Mouse (Mus musculus) thymus, adult 2 months (tissue): ENCODE measurements around the gene Trim26. TPM values are rescaled to one million over a fixed set of nuclear protein-coding genes. Genes with fewer than 3 reads are reported as not detected.

Experiments
- DNase-seq: peaks from one replicate; pipeline ENCODE4 v3.0.0; 2021
- H3K27ac ChIP-seq: fragments of 200-500 bp; 2 replicates; pipeline ENCODE4 v1.5.1; 2012; ENCODE audit warnings: low read length, control low read depth; ENCODE audit not compliant: control insufficient read depth, insufficient read depth
- H3K27me3 ChIP-seq: fragments of 200-500 bp; 2 replicates; pipeline ENCODE4 v1.6.1; 2012; ENCODE audit warnings: mild to moderate bottlenecking, low read length, moderate library complexity, mixed read lengths; ENCODE audit not compliant: control insufficient read depth, insufficient read depth
- H3K36me3 ChIP-seq: fragments of 200-500 bp; 2 replicates; pipeline ENCODE4 v1.6.1; 2012; ENCODE audit warnings: mild to moderate bottlenecking, low read length, moderate library complexity; ENCODE audit not compliant: control insufficient read depth, insufficient read depth
- H3K4me1 ChIP-seq: fragments of 200-500 bp; replicated peaks from 2 replicates; pipeline ENCODE4 v1.6.1; 2012; ENCODE audit warnings: low read length; ENCODE audit not compliant: control insufficient read depth, insufficient read depth
- H3K4me3 ChIP-seq: fragments of 200-500 bp; 2 replicates; pipeline ENCODE4 v1.5.1; 2012; ENCODE audit warnings: mild to moderate bottlenecking, low read length, control low read depth, moderate library complexity; ENCODE audit not compliant: control insufficient read depth, insufficient read depth
- CTCF ChIP-seq: fragments of 200-500 bp; IDR thresholded peaks from 2 replicates; pipeline ENCODE4 v1.5.1; 2012; ENCODE audit warnings: mild to moderate bottlenecking, control low read depth, low read length, moderate library complexity, borderline replicate concordance; ENCODE audit not compliant: control insufficient read depth, poor library complexity, insufficient read depth; ENCODE audit errors: extremely low read depth
- POLR2A ChIP-seq: fragments of 200-500 bp; IDR thresholded peaks from 2 replicates; pipeline ENCODE4 v1.6.1; 2012; ENCODE audit warnings: mild to moderate bottlenecking, low read length, control low read depth, moderate library complexity; ENCODE audit not compliant: control insufficient read depth, poor library complexity, insufficient read depth; ENCODE audit errors: extremely low read depth
- WGBS: fragments of 180-500 bp; shearing (Covaris S2); methylation state at CpG from one replicate; pipeline ENCODE4 v1.1.7; 2018; 5-methylcytosine and 5-hydroxymethylcytosine counted together
- polyA plus RNA-seq: library from polyadenylated mRNA; depleted of rRNA; stranded (reverse); fragments of >200 nt; gene quantifications from 2 replicates; pipeline ENCODE4 v1.2.3, GENCODE M21; 2012

Gene Trim26
- polyA plus RNA-seq, 1 experiment: 39.9 TPM

DNA sequence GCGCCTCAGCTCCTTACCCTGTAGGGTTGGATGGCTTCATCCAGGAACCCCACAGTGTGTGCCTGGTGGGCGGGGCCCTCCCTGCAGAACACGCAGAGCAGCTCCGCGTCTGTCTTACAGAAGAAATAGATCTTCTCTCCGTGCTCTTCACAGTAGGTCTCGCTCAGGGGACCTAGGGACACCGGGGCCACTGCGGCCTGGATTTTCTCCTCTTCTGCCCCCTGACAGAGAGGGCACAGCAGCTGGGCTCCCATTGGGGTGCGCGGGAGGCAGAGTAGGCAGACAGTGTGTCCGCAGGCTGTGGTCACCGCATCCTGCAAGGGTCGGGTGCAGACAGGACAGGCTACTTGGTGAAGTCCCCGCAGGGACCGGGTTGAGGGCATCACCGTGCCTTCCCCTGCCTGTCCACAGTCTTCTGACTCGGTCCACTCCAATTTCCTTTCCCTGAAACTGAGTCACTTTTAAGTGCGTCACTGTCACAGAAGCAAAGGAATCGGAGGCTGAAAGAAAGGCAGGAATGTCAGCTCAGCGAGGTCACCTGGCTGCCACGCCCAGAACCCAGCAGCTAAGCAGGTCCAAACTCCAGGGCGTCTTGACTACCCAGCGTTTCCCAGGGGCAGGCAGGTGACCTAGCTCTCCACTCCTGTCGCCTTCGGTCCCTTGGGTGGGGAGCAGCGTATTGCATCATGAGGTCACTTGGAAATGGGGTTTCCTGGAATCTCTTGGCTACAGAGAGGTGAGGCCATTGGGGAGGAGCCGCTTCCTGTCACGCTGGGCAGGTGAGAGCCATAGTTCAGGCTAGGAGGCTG is 30.0 kb downstream of the Trim26 start, which contains the start of gene Trim15:
Gene Trim15 (minus strand): TSS at position 492 of the 809 bp plus-strand sequence.
- DNase-seq: no peak
- no peak within 1 kb of the TSS for H3K4me3 ChIP-seq
- H3K27ac ChIP-seq: no peak within 1 kb of the TSS

GRCm38 (mm10) chr17:36868836-36869235 is 31.9 kb downstream of the Trim26 start:
- 91% methylated on average over 2 of the region's 2 CpGs for WGBS
- TF ChIP-seq CTCF (no peak), POLR2A (no peak)
- Histone ChIP-seq H3K4me1 (no peaks in the 10 kb centered on the region), H3K4me3 (no peak overlapping the region), H3K36me3 (no peaks in the 10 kb centered on the region), H3K27ac (no peak overlapping the region), H3K27me3 (peaks cover 10% of the 10 kb centered on the region; the same call in 1 of the 2 replicates)
- DNase-seq: no peak

More for the DNA sequence above, 30.0 kb downstream of the Trim26 start, which contains the start of gene Trim15:
- Histone ChIP-seq H3K36me3 (no peaks in the 10 kb centered on the region), H3K27me3 (peaks cover 10% of the 10 kb centered on the region; the same call in 1 of the 2 replicates), H3K4me1 (no peaks in the 10 kb centered on the region)
- TF ChIP-seq CTCF: no peak
- TF ChIP-seq POLR2A: no peak
- 21% methylated on average over 29 of the region's 29 CpGs for WGBS

DNA sequence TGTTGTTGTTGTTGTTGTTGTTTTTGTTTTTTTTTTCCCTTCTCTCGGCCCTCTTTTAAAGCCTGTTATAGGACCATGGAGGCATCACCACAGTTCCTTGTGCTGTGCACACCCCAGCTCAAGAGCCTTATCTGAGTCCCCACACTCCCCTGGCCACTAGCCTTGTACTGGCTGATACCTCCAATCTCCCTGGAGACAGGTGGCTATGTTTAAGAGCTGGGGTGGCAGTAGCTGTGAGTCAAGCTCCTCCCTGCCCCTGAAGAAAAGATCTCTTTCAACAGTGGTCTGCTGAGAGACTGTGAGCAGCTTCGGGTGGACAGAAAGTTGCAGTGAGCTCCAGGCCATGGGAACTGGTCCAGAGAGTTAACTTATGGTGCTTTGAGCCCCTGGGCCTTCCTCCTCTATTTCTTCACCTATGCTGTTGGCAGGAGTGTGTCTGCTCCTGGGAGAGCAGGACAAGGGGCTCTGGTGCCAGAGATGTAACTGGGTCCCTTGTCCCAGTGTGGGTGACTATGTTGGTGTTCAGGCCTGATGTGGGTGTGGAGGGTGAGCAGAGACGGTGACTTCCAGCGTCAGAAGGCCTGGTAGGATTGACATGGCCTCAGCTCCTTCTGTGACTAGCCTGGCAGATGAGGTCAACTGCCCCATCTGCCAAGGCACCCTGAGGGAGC is 32.5 kb downstream of the Trim26 start, which contains the start of gene Trim10:
Gene Trim10 (plus strand): TSS at position 291 of the 671 bp plus-strand sequence.
- Histone ChIP-seq H3K4me1 (no peaks in the 10 kb centered on the region), H3K36me3 (no peaks in the 10 kb centered on the region), H3K27me3 (peaks cover 10% of the 10 kb centered on the region; the same call in 1 of the 2 replicates), H3K4me3 (no peak within 1 kb of the TSS), H3K27ac (no peak within 1 kb of the TSS)
- TF ChIP-seq CTCF (no peak), POLR2A (no peak)
- WGBS: 90% methylated on average over 4 of the region's 4 CpGs
- DNase-seq: no peak

DNA sequence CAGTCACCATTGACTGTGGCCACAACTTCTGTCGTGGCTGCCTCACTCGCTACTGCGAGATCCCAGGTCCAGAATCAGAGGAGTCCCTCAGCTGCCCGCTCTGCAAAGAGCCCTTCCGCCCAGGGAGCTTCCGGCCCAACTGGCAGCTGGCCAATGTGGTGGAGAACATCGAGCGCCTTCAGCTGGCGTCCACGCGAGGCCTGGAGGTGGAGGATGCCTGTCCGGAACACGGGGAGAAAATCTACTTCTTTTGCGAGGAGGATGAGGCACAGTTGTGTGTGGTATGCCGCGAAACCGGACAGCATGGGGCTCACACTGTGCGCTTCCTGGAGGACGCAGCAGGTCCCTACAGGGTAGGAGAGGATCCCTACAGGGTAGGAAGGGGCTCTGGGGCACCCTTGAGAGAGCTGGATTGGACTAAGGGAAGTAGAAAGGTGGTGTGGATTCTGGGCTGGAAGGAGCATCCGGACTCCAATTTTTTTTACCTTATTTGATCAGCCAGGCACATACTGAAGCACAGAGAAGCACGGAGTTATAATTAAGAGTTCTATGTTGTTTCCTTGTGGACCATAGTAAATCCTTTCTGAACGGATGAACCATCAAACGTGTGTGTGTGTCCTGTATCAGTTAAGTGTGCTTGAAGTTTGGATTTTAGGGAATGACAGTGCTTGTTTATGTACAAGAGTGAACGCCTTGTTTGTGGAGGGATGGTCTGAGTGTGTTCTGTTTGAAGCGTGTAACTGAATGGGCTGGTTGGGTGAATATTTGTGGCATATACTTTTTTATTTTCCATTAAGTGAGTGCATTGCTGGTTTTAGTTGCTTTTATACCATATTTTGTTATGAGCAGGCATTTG is 33.2 kb downstream of the Trim26 start:
- H3K36me3 ChIP-seq: no peaks in the 10 kb centered on the region
- TF ChIP-seq POLR2A (no peak), CTCF (no peak)
- peaks cover 10% of the 10 kb centered on the region; the same call in 1 of the 2 replicates for H3K27me3 ChIP-seq
- H3K27ac ChIP-seq: no peak overlapping the region
- H3K4me3 ChIP-seq: no peak overlapping the region
- 79% methylated on average over 25 of the region's 25 CpGs for WGBS
- no peaks in the 10 kb centered on the region for H3K4me1 ChIP-seq
- no peak for DNase-seq

- H3K27me3 ChIP-seq: no peaks in the 10 kb centered on the region
- DNase-seq: no peak
- TF ChIP-seq CTCF (no peak), POLR2A (no peak)
Observed at GRCm38 (mm10) chr17:36874636-36875035, 37.7 kb downstream of the Trim26 start.

DNA sequence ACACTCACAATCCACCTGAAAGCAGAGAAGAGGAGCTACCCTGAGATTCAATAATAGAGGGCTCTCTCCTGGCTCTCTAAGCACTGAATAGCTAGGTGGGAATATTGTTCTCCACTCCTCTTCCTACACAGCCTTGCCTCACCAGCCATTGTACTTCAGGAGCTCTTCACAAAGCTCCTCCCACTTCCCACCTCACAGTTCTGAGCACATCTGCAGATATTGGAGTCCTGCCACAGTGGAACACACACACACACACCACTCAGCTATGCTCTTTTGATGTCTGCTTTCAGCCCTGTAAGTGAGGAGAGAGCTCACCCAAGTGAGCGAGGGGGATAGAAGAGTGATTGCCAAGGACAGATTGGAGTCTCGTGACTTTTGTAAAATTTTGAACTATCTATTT is 46.4 kb downstream of the Trim26 start:
- H3K36me3 ChIP-seq: no peaks in the 10 kb centered on the region
- no peak overlapping the region for H3K4me3 ChIP-seq
- H3K4me1 ChIP-seq: no peaks in the 10 kb centered on the region
- H3K27ac ChIP-seq: no peak overlapping the region
- TF ChIP-seq CTCF (no peak), POLR2A (no peak)
- 29% methylated on average over 2 of the region's 2 CpGs for WGBS
- H3K27me3 ChIP-seq: no peaks in the 10 kb centered on the region
- DNase-seq: no peak

More at GRCm38 (mm10) chr17:36874636-36875035, 37.7 kb downstream of the Trim26 start:
- 65% methylated on average over 4 of the region's 4 CpGs for WGBS
- Histone ChIP-seq H3K36me3 (no peaks in the 10 kb centered on the region), H3K4me3 (no peak overlapping the region), H3K27ac (no peak overlapping the region), H3K4me1 (no peaks in the 10 kb centered on the region)
